Mouse (Mus musculus): ENCODE data around the gene Capn5.

Gene Capn5

DNA sequence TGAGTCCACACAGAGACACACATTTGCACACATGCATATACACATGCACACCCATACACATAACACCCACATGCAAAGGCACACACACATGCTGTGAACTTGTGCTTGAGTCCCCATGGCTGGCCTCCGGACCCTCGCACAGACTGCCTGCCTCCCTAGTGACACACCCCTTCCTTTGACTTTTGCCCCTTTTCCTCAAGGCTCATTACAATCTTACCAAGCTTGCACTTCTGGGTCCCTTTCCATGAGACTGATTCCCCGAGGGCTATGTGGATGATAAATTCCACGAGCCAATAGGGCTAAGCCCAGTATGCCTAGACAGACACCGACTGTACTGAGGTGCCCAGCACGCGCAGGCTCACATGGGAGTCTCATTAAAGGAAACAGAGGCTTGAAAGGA is 71.8 kb downstream of the Capn5 start:
- DNase-seq = no peak

DNA sequence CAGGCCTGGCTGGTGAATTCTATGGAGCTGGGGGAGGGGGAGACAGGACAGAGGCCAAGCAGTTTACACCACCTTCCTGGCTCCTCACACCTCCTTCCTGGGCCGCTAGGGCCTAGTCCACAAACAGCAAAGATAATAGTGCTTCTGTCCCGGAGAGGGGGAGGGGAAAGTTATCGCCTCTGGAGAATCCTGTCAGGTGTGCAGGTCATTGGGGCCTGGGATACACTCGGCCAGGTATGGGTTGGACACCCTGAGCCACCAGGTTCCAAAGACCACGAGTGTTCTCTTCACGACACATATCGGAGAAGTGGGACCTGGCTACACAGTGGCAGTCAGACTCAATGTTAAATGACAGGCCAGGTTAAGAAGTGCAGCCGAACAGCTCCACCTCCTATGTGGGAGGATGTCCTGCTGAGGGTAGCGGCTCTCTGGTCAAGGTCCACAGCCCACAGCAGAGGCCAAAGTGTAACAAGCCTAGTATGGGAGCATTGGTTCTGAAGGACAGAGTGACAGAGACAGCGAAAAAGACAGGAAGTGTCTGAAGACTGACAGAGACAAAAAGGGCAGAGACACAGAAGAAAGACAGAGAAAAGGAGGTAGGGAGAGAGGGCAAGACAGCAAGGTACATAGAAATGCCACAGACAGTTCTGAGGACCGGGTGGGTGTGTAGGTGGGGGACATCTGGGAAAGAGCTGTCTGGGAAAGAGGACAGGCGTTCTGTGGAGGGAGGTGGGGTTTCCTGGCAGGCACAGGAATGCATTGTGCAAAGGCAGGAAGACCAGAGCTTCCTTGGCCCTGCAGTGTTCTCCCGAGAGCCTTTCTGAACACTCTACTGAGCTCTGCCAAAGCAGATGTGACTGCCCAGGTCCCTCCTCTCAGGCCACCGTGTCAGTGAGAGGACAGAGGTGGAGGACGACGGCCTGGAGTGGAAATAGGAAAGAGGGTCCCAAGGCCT is 73.3 kb downstream of the Capn5 start:
- peak; percentile 26 to 56 for DNase-seq

DNA sequence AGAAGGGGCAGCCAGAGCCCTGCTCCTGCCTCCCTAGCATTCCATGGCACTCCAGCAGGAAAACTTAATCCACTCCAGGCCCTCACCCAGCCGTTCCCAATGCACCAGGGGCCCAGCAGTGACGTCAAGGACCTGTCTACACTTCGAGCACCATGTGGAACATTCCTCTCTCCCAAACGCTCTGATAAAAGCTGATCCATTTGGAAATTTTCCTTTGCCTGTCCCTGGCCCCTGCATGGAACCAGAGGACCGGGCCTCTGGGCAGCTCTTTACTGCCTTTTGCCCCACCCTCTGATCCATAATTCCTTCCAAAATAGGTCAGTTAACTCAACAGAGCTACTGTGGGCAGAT is 74.2 kb downstream of the Capn5 start:
- DNase-seq = no peak

DNA sequence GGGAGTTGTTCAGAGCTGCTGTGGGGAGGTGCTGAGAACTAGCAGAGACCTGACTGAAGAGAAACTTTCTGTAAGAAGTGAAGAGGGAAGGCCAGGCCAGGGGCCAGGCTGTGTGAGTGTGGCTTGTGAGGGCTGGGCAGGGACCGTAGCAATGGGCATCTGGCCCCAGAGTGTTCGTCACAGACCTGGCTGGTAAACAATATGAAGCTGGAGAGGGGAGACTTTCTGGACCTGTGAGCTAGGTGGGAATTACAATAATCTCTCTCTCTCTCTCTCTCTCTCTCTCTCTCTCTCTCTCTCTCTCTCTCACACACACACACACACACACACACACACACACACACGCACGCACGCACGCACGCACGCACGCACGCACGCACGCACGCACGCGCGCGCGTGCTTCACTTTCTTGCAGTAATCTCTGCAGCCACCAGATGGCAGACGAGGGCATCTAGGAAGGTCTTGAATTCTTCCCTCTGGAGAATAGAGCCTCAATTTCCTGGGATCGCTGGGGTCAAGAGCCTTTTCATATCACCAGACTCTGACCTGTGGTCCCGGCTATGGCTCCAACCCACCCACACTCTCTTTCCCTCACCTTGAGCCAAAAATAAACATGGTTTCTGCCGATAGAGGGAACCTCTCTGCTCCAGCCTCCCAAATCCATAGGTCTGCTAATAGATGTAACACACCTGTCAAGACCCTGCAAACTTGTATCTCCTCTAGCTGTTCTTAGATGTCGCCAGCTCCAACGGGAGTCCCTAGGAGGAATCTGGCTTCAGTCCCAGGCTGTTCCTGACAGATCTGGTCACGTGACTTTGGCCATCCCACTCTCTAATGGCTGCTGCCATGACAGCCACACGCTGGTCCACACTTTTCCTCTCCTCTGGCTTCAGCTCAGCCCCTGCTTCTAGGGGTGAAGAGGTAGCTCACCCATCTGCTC is 74.8 kb downstream of the Capn5 start:
- peak; percentile 81 to 88 for DNase-seq

DNA sequence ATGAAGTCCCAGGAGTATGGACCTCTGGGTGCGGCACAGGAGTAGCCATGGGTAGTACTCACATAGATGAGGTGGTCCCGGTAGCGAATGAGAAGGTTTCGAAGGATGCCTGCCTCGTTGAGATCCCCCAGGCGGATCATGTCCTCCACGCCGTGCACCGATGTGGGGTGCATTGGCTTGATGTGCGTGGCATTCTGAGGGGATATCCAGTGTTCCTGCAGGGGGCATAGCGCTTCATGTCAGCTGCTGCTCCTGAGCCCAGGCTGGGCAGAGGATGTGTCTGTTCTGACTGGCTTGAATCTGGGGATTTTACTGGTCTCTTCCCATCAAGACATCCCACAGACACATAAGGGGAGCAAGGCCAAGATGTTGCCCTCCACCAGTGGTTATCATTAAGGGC is 75.6 kb downstream of the Capn5 start:
- no peak for DNase-seq

DNA sequence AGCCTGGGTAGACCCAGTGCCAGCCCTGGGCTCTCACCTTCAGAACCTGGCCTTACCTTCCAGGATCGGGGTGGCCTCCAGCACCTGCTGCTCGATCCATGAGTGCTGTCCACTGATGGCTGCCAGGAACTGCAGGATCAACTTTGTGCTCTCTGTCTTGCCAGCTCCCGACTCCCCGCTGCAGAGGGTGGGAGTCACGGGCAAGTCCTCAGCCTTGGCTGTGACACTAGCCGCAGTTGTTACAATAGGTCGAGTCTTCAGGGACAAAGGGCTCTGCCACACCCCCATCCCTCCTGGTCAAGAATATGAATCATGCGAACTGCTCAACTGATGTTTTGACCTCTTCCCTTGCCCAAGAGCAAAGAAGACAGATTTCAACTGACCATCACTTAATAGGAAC is 80.5 kb downstream of the Capn5 start:
- DNase-seq = no peak

DNA sequence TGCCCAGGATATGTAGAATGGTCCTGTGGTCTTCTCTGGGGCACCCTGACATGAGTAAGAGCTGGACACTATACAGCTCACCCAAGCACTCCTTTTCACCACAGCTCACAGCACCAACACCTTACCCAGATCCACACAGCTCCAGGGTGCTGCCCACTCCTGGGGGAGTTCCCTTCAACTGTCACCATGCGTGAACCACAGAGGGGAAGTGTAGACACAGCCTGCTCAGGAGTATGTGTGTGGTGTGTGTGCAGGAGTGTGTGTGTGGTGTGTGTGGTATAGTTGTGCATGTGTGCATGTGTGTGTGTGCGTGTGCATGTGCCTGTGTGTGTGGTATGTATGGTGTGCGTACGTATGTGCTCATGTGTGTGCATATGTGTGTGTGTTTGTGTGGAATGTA is 82.2 kb downstream of the Capn5 start:
- DNase-seq = no peak

DNA sequence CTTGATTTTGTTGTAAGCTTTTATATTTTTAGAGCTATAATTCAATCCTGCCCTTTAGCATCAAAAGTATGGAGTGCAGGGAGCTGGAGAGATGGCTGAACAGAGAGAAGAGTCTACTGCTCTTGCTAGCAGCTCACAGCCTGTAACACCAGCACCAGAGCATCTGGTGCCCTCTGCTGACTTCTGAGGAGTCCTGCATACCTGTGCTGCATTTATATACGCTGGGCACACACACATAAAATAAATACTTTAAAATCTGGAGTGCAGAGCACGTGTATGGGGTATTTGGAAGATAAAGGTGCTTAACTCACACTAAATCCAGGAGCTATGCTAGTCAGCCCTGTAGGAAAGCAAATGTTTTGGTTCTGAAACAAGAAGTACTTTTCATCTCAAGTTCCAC is 91.7 kb downstream of the Capn5 start:
- DNase-seq = no peak

DNA sequence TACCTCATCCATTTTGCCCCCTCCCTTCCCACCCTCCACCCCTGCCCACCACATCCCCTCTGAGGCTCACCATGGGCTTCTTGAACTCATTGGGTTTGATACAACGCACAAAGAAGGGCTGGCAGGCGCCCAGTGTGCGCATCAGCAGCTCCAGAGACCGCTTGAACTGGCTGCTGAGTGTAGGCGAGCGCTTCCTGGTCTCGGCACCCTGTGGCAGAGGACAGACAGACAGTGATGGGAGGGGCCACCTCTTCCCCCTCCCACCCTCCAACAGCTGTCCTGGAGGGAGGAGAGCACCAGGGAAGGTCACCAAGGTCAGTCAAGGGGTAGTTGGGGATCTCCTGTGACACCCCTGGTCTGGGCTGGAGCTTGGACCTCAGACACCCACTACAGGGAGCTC is 92.8 kb downstream of the Capn5 start:
- peak; percentile 42 to 52 for DNase-seq

DNA sequence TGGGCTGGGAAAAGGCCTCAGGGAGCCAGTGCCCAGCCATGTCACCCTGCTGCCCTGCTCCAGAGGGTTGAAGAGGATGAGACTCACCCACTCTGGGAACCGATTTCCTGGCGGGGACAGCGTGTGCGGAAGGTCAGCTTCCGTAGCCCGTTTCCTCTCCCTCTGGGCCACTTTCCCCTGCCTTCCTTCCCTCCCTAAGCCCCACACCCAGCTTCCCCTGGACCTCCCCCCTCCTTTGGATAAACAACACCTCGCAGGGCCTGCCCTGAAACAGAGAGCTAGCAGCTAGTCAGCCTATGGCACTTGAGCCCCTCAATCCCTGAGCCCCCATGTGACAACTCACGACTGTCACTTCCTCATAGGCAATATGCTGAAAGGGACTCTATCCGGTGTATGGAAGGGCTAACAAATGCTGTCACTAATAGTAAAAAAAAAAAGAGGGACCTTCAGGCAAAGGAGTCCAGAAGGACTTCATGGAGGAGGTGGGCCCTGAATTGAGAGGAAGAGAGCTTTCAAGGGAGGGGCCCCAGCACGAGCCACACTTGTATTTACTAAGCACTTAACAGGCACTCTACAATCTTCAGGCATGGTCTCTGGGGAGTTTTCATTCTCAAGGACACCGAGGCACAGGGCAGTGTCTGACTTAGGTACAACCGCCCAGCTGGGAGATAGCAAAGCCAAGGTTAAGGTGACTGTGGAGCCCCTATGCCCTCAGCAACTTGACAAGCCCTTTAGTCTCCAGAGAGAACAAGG is 93.4 kb downstream of the Capn5 start:
- DNase-seq = peak; percentile 61 to 77

DNA sequence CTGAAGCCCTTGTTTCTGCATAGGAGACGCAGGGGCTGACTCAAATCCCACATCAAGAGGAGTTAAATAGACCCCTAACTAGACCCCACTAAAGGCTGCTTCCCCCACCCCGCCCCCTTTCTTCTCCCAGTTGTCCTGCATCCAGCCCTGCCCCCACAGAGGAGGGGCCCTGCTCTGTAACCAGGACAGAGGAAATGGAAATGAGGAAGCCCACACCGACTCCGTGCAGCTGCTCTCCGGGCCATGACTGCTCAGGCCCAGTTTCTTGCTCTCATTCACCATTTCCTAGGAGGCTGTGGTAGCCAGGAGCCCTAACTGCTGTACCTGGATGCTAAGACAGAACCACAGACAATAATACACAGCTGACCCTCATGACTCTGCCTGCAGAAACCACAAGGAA is 95.7 kb downstream of the Capn5 start:
- peak; percentile 29 to 44 for DNase-seq

DNA sequence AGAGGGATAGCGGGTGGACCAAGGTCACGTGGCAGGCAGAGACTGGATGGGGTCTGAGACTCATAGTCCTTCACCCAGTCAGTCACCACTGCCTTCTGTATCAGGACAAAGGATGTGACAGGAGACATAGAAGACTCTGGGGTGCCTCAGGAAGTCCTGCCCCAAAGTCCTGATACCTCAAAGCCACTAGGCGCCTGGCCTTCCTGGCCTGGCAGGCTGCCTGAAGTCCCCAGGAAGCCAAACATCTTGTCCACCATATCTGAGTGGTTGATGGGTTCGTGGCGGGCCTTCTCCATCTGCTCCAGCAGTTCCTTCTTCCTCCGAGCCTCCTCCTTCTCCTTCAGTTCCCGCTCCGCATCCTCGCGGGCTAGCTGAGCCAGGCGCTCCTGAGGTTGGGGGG is 100.6 kb downstream of the Capn5 start:
- DNase-seq = no peak

DNA sequence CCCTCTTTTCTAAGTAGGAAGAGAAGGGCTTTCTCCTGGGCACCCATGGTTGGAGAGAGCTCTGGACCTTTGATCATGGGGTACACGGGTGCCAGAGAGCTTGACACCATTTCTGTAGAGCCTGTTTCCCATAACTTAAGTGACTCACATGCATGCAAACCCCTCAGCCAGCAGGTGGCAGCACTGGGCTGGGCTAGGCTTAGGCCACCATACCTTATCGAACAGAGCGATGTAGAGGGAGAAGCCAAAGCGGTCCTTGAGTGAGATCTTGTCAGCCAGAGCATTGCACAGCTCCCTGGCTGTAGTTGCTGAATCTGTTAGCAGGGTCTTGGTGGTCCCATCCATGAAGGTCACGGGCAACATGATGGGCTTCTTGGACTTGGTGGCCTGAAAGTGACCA is 106.5 kb downstream of the Capn5 start:
- DNase-seq = peak; percentile 80 to 87

All from lung, postnatal 4 days (tissue).